Mouse (Mus musculus) heart, embryonic 16.5 days (tissue): ENCODE data around the gene Taf3. TPM values are rescaled to one million over a fixed set of nuclear protein-coding genes. Genes with fewer than 3 reads are reported as not detected.

Source experiments
- ATAC-seq: fragments of 200-750 bp; cut with Nextera tagmentation; replicated peaks from 2 replicates; pipeline ENCODE4 v1.8.0; 2017; ENCODE audit warnings: moderate number of reproducible peaks; ENCODE audit not compliant: insufficient read depth, low FRiP score; ENCODE audit errors: extremely low read depth
- H3K27ac ChIP-seq: fragments of 300-500 bp; sonication (generic); 2 replicates; pipeline ENCODE4 v1.5.1; 2014; ENCODE audit warnings: mild to moderate bottlenecking, low read length, control low read depth, moderate library complexity
- H3K27me3 ChIP-seq: fragments of 300-500 bp; sonication (generic); 2 replicates; pipeline ENCODE4 v1.6.1; 2014; ENCODE audit warnings: low read length, mixed read lengths; ENCODE audit not compliant: control insufficient read depth, insufficient read depth
- H3K36me3 ChIP-seq: fragments of 300-500 bp; sonication (generic); 2 replicates; pipeline ENCODE4 v1.6.1; 2014; ENCODE audit not compliant: control insufficient read depth, insufficient read depth
- H3K4me1 ChIP-seq: fragments of 300-500 bp; sonication (generic); 2 replicates; pipeline ENCODE4 v1.6.1; 2014; ENCODE audit warnings: low read length, mixed read lengths; ENCODE audit not compliant: control insufficient read depth, insufficient read depth
- H3K4me2 ChIP-seq: fragments of 300-500 bp; sonication (generic); 2 replicates; pipeline ENCODE4 v1.6.1; 2014; ENCODE audit warnings: low read depth, mild to moderate bottlenecking, control low read depth, low read length
- H3K4me3 ChIP-seq: fragments of 300-500 bp; sonication (generic); 2 replicates; pipeline ENCODE4 v1.5.1; 2014; ENCODE audit warnings: mild to moderate bottlenecking, control low read depth, low read length
- H3K9ac ChIP-seq: fragments of 300-500 bp; sonication (generic); 2 replicates; pipeline ENCODE4 v1.6.1; 2014; ENCODE audit warnings: low read length, control low read depth
- H3K9me3 ChIP-seq: fragments of 300-500 bp; sonication (generic); replicated peaks from 2 replicates; pipeline ENCODE4 v1.6.1; 2016; ENCODE audit warnings: low read length; ENCODE audit not compliant: control insufficient read depth
- WGBS: fragments of 180-500 bp; shearing (Covaris S2); extraction: QIAGEN DNeasy Blood & Tissue Kit; methylation state at CpG from one replicate; pipeline ENCODE4 v1.1.7; 2014; 5-methylcytosine and 5-hydroxymethylcytosine counted together
- polyA plus RNA-seq: library from polyadenylated mRNA; unstranded; fragments of >200 nt; fragmentation: Nextera tagmentation; extraction: Ambion mirVana; gene quantifications from 2 replicates; pipeline ENCODE4 v1.2.1, GENCODE M21; 2015

Taf3 gene
- polyA plus RNA-seq, 1 experiment from 2014 or later, result 8.3 TPM

DNA sequence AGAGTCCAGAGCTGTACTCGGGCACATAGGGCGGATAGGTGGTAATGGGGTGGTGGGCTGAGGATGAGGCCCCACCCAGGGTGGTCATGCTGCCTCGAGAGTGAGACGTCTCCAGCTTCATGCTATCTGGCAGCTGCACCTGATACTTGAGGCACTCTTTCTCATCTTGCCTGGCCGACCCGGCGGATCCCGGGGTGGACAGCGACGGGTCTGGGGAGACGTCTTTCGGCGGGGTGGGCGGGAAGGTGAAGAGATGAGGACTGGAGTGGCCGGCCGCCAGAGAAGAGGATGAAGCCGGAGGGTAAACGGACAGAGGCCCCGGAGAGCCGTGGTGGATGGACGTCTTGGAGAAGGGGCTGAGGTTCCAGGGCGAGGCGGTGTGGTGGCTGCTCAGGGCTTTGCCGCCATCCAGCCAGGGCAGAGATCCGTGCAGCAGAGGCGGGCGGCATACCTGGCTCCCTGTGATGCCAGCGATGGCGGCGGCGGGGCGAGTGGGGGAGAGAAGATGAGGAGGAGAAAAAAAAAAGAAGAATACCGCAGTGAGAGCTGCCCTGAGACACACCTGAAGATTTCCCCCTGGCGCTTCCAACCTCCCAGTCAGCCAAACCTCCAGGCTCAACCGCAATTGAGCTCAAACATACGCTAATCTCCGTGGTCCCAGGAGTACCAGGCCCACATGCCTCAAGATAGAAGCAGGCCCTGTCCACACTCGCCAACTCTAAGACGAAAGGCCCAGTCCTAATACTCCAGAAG, 173.8 kb downstream of the Taf3 start:
- Histone ChIP-seq H3K4me3 (peak overlapping the region; percentile 66), H3K9me3 (no peaks in the 10 kb centered on the region), H3K27me3 (peaks cover 28% of the 10 kb centered on the region), H3K9ac (0 out of 2 replicates have a peak overlapping the region, but pooled peaks have one; percentile 15), H3K27ac (no peak overlapping the region), H3K4me1 (peaks cover 6% of the 10 kb centered on the region), H3K4me2 (peak overlapping the region; percentile 26), H3K36me3 (no peaks in the 10 kb centered on the region)
- WGBS, result 18% methylated on average over 39 of the region's 39 CpGs
- no peak for ATAC-seq

DNA sequence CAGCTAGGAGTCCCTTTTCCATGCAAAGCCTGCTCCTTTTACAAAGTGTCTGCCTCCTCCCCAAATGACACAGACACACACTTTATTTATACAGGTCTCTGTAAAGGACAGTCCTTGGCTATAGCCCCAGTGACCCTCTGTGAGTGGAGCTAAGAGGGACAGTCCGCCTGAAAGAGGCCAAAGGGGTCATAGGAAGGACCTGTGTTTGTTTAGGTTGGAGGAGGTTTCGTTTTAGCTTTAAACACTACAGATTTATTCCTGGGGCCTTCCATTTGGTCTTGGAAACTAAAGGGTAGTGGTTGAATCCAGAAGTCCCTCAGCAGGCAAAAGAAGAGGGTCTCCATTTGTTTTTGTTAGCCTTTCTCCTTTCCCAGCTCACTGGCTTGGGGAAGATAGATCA, 174.6 kb downstream of the Taf3 start:
- Histone ChIP-seq H3K9ac (no peak overlapping the region), H3K27ac (no peak overlapping the region), H3K4me2 (0 out of 2 replicates have a peak overlapping the region, but pooled peaks have one; percentile 11), H3K27me3 (peaks cover 28% of the 10 kb centered on the region), H3K4me1 (peaks cover 6% of the 10 kb centered on the region), H3K4me3 (no peak overlapping the region), H3K9me3 (no peaks in the 10 kb centered on the region), H3K36me3 (no peaks in the 10 kb centered on the region)
- ATAC-seq, result no peak
- 48% methylated on average over 2 of the region's 2 CpGs for WGBS

DNA sequence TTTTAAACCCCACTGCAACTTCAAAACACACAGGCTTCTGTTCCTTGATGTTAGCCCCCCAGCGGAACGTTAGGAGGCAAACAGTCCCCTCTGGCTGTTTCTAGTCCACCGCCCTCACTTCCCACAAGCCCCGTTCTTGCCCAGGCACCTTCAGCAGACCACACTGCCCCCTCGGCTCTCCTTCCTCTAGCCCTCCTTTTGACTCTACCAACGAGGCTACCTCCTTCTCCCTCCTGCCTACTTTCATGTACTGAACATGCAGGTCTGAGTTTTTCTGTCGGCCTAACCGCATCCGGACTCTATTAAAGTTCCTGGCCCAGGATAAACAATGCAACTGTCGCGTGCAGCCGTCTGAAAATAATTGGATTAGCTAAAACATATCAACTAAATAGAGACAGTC, 175.7 kb downstream of the Taf3 start:
- no peak for ATAC-seq
- Histone ChIP-seq H3K4me1 (peaks cover 4% of the 10 kb centered on the region; the same call in 1 of the 2 replicates), H3K9me3 (no peaks in the 10 kb centered on the region), H3K4me2 (peak overlapping the region; percentile 39), H3K9ac (no peak overlapping the region), H3K27ac (peak overlapping the region; percentile 19; the same call in 1 of the 2 replicates), H3K27me3 (peaks cover 28% of the 10 kb centered on the region), H3K4me3 (peak overlapping the region; percentile 16), H3K36me3 (no peaks in the 10 kb centered on the region)
- WGBS, result 28% methylated on average over 12 of the region's 12 CpGs

DNA sequence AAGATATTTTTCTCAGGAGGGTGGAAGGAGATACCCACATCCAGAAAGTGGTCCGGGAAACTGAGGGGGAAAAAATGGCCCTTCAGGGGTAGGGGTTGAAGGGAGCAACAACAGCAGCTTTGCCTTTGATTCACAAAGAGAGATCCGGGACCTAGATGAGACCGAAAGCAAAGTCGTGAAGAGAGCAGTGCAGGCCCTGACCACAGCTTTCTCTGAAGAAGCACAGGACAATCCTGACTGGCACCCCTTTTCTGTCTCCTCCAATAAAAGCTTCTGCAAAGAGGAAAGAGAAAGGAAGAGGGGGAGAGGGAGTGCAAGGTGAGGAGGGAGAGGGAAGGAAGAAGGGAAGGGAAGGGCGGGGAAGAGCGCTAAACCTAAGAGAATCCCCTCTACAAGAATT, 176.6 kb downstream of the Taf3 start:
- peak overlapping the region; percentile 39 for H3K4me2 ChIP-seq
- peaks cover 26% of the 10 kb centered on the region for H3K27me3 ChIP-seq
- 0 out of 2 replicates have a peak overlapping the region, but pooled peaks have one; percentile 3 for H3K4me3 ChIP-seq
- H3K9me3 ChIP-seq, result no peaks in the 10 kb centered on the region
- H3K9ac ChIP-seq, result peak overlapping the region; percentile 28
- peak overlapping the region; percentile 51 for H3K27ac ChIP-seq
- H3K4me1 ChIP-seq, result no peaks in the 10 kb centered on the region; the same call in 1 of the 2 replicates
- no peaks in the 10 kb centered on the region for H3K36me3 ChIP-seq
- no peak for ATAC-seq
- WGBS, result 35% methylated on average over 6 of the region's 6 CpGs

DNA sequence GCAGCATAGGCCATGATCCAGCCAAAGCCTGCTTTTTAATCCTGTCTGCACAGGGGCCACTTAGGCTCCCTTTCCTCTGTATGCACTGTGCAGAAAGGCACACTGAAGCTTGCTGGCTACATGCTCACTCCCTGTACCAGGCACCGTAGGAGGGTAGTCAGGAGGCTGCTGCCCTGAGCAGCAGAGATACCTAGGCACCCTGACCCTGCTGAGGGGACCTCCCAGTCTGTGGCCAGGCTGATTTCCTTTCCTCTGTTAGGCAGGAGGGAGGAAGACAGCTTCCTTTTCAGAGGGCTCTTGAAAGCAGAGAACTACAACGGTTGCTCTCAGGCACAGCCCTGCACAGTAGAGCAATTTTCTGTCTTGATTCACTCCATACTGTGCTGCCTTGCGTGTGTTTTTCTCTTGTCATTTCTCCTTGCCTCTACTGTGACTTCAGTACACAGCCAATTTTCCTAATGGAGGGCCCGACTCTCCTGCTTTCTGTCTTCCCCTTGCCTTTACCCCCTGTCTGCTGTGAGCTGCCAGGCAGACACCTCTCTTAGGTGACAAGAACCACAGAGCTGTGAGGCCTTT, 177.2 kb downstream of the Taf3 start:
- peak overlapping the region; percentile 39 for H3K4me2 ChIP-seq
- WGBS, result 35% methylated on average over 4 of the region's 4 CpGs
- H3K9me3 ChIP-seq, result no peaks in the 10 kb centered on the region
- no peaks in the 10 kb centered on the region; the same call in 1 of the 2 replicates for H3K4me1 ChIP-seq
- no peak overlapping the region; the same call in 1 of the 2 replicates for H3K9ac ChIP-seq
- no peak overlapping the region for H3K4me3 ChIP-seq
- ATAC-seq, result peak; percentile 42; the same call in 1 of the 2 replicates
- peak overlapping the region; percentile 51; the same call in 1 of the 2 replicates for H3K27ac ChIP-seq
- H3K27me3 ChIP-seq, result peaks cover 24% of the 10 kb centered on the region
- H3K36me3 ChIP-seq, result no peaks in the 10 kb centered on the region

DNA sequence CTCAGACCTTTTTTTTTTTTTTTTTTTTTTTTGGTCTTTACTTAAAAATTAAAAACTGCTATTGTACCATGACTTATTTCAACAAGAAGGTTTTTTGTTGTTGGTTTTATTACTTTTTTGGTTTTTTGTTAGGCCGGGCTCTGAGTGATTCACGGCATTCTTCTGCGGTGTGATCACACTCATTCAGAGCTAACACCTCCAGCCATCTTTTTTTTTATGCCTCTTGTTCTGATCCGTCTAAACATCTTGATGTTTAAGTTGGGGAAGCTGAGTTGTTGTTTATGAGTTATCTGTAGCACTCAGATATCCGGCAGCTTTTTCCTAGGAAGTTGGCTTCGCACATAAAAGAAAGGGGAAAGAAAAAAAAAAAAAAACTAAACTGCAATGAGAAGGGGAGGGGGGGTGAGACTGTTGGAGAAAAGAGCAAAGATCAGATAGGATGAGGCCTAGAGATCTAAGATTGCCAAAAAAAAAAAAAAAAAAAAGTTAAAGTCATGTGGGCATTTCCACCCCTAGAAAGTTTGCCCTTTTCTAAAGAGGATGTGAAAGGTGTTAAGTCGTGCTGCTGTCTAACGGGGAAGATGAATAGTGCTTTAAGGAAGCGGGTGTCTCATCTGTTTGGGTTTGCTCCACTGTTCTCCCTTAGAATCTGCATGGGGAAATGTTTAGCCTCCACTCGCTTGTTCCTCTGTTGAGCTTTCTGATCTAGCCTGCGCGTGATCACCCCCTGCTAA, 181.1 kb downstream of the Taf3 start:
- Histone ChIP-seq H3K4me1 (no peaks in the 10 kb centered on the region), H3K4me2 (no peak overlapping the region), H3K36me3 (no peaks in the 10 kb centered on the region), H3K9me3 (no peaks in the 10 kb centered on the region), H3K27ac (no peak overlapping the region), H3K9ac (no peak overlapping the region), H3K4me3 (no peak overlapping the region), H3K27me3 (peaks cover 2% of the 10 kb centered on the region; the same call in 1 of the 2 replicates)
- 50% methylated on average over 12 of the region's 12 CpGs for WGBS
- no peak for ATAC-seq

Other genes with a start within 250 kb of the Taf3 start
- not detected in 2 replicates for gene 4930412O13Rik, start 167.3 kb downstream of the Taf3 start, polyA plus RNA-seq
- not detected in 2 replicates for gene 9230102O04Rik, start 159.1 kb downstream of the Taf3 start, polyA plus RNA-seq
- 5.4 and 11.9 TPM in 2 replicates for gene Gata3, start 158.6 kb downstream of the Taf3 start, polyA plus RNA-seq
- 1,497 and 1,501 TPM in 2 replicates for gene Atp5c1, start 31.9 kb upstream of the Taf3 start, polyA plus RNA-seq
- 21.3 and 22.5 TPM in 2 replicates for gene Kin, start 32.0 kb upstream of the Taf3 start, polyA plus RNA-seq
- 0.58 and 0.62 TPM in 2 replicates for gene Itih2, start 82.8 kb upstream of the Taf3 start, polyA plus RNA-seq
- 9.8 and 10.3 TPM in 2 replicates for gene Itih5, start 105.0 kb upstream of the Taf3 start, polyA plus RNA-seq